Mouse (Mus musculus) kidney, postnatal 0 days (tissue): ENCODE measurements around the gene Tor4a. TPM values are rescaled to one million over a fixed set of nuclear protein-coding genes. Genes with fewer than 3 reads are reported as not detected.

Experiments used
- ATAC-seq: fragments of 200-750 bp; cut with Nextera tagmentation; replicated peaks from 2 replicates; pipeline ENCODE4 v1.8.0; 2017; ENCODE audit warnings: low read depth, moderate number of reproducible peaks, moderate TSS enrichment, moderate library complexity; ENCODE audit not compliant: low FRiP score
- DNase-seq: peaks from one replicate; pipeline ENCODE4 v3.0.0-alpha.2; 2016; ENCODE audit warnings: low spot score
- H3K27ac ChIP-seq: fragments of 300-500 bp; sonication (generic); 2 replicates; pipeline ENCODE4 v1.5.1; 2014; ENCODE audit warnings: mild to moderate bottlenecking
- H3K27me3 ChIP-seq: fragments of 300-500 bp; sonication (generic); 2 replicates; pipeline ENCODE4 v1.6.1; 2014; ENCODE audit warnings: low read length, mixed read lengths; ENCODE audit not compliant: insufficient read depth
- H3K36me3 ChIP-seq: fragments of 300-500 bp; sonication (generic); 2 replicates; pipeline ENCODE4 v1.6.1; 2014; ENCODE audit warnings: low read length, mixed read lengths; ENCODE audit not compliant: insufficient read depth
- H3K4me1 ChIP-seq: fragments of 300-500 bp; sonication (generic); replicated peaks from 2 replicates; pipeline ENCODE4 v1.6.1; 2014; ENCODE audit warnings: antibody characterized with exemption, low read length, mixed read lengths; ENCODE audit not compliant: insufficient read depth
- H3K4me2 ChIP-seq: fragments of 300-500 bp; sonication (generic); 2 replicates; pipeline ENCODE4 v1.6.1; 2014; ENCODE audit warnings: mild to moderate bottlenecking, low read length, moderate library complexity, mixed read lengths
- H3K4me3 ChIP-seq: fragments of 300-500 bp; sonication (generic); replicated peaks from 2 replicates; pipeline ENCODE4 v1.5.1; 2014; ENCODE audit warnings: low read depth, low read length
- H3K9ac ChIP-seq: fragments of 300-500 bp; sonication (generic); 2 replicates; pipeline ENCODE4 v1.6.1; 2014; ENCODE audit warnings: low read depth, low read length
- H3K9me3 ChIP-seq: fragments of 300-500 bp; sonication (generic); replicated peaks from 2 replicates; pipeline ENCODE4 v1.6.1; 2016; ENCODE audit warnings: low read length, inconsistent platforms, mixed read lengths
- CTCF ChIP-seq: IDR thresholded peaks from 2 replicates; pipeline ENCODE4 v1.5.1; 2016; ENCODE audit warnings: antibody characterized with exemption, low read depth, mild to moderate bottlenecking, moderate library complexity
- WGBS: fragments of 180-500 bp; shearing (Covaris S2); extraction: QIAGEN DNeasy Blood & Tissue Kit; methylation state at CpG from one replicate; pipeline ENCODE4 v1.1.7; 2014; 5-methylcytosine and 5-hydroxymethylcytosine counted together
- polyA plus RNA-seq: library from polyadenylated mRNA; unstranded; fragments of >200 nt; fragmentation: Nextera tagmentation; extraction: Ambion mirVana; gene quantifications from 2 replicates; pipeline ENCODE4 v1.2.1, GENCODE M21; 2015

The Tor4a gene
- polyA plus RNA-seq, 1 experiment from 2014 or later: 10.8 TPM

DNA sequence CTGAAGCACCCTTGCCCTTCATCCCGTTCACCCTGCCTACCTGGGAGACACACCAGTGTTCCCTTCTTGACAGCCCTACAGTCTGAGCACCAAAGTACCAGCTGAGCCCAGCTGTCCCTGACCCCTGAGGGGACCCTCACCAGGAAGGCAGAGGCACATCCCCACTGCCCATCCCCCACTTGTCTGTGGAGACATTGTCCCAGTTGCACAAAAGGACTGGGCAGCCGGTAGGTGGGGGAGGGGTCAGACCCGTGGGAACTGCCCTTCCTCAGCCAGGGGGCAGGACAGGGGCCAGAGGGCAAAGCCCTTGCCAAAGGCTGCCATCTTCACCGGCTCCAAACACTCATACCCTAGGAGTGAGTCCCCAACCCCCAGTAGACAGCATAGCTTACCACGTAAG is 26.9 kb downstream of the Tor4a start:
- Histone ChIP-seq H3K27me3 (no peaks in the 10 kb centered on the region), H3K9ac (no peak overlapping the region), H3K4me1 (peaks cover 19% of the 10 kb centered on the region), H3K9me3 (no peaks in the 10 kb centered on the region), H3K4me3 (no peak overlapping the region), H3K4me2 (no peak overlapping the region), H3K27ac (0 out of 2 replicates have a peak overlapping the region, but pooled peaks have one; percentile 6), H3K36me3 (no peaks in the 10 kb centered on the region)
- ATAC-seq (no peak), DNase-seq (no peak)
- no peak for TF ChIP-seq CTCF
- 29% methylated on average over 5 of the region's 5 CpGs for WGBS

DNA sequence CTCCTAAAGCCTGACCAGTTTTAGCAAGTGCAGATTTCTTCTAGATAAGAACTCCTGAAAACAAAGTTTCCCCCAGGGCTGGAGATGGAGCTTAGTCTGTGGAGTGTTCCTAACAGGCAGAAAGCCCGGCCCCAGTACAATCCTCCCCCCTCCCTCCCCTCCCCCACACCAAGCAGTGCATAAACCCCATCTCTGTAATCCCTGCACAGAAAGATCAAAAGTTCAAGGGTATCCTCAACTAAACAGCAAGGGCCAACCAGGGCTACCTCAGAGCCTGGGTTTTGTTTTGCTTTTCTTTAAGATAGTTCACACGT is 28.1 kb downstream of the Tor4a start:
- H3K9ac ChIP-seq: peak overlapping the region; percentile 62; the same call in 1 of the 2 replicates
- ATAC-seq (peak; percentile 11; the same call in 1 of the 2 replicates), DNase-seq (no peak)
- H3K36me3 ChIP-seq: no peaks in the 10 kb centered on the region
- H3K4me2 ChIP-seq: peak overlapping the region; percentile 95
- H3K9me3 ChIP-seq: no peaks in the 10 kb centered on the region
- H3K4me1 ChIP-seq: peaks cover 25% of the 10 kb centered on the region
- no peak for TF ChIP-seq CTCF
- H3K27ac ChIP-seq: peak overlapping the region; percentile 83
- H3K27me3 ChIP-seq: no peaks in the 10 kb centered on the region
- H3K4me3 ChIP-seq: peak overlapping the region; percentile 47
- WGBS: 23% methylated on average over 2 of the region's 2 CpGs

DNA sequence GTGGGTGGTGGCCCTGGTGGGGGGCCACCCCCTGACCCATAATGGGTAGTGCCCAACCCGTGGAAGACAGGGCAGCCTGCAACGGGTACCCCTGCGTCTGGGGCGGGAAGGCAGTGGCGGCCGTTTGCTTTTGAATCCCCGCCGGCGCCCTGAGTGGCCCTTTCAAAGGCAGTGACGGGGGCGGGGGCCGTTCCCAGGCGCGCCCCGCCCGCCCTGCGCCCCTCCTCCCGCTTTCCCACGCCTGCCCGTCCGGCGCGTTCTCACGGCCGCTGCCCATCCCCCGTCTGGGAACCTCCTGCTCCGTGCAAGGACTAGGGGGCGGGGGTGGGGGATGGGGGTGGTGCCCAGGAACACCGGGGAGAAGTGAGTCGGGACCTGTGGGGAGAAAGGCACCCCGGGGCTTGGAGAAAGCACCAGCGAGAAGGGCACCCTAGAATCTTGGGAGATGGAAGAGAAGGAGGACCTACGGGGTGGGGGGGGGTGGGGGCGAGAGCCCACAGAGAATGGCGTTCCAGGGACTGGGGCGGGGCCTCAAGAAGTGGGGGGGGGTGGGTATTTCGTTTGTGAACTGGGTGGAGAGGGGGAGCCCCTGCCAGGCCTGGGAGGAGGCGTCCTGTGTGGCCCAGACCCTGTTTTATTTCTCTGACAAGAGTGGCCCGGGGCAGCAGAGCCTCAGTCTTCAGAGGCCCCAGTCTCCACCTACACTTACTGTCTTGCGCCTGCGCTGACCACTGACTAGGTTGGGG is 28.6 kb downstream of the Tor4a start:
- no peaks in the 10 kb centered on the region for H3K27me3 ChIP-seq
- TF ChIP-seq CTCF: no peak
- peak overlapping the region; percentile 83 for H3K27ac ChIP-seq
- peaks cover 31% of the 10 kb centered on the region for H3K4me1 ChIP-seq
- peak; percentile 52 for ATAC-seq
- DNase-seq: peak; percentile 78
- H3K4me2 ChIP-seq: peak overlapping the region; percentile 95
- peak overlapping the region; percentile 47 for H3K4me3 ChIP-seq
- no peaks in the 10 kb centered on the region for H3K9me3 ChIP-seq
- peak overlapping the region; percentile 62 for H3K9ac ChIP-seq
- WGBS: under 1% methylated on average over 39 of the region's 41 CpGs
- H3K36me3 ChIP-seq: no peaks in the 10 kb centered on the region

DNA sequence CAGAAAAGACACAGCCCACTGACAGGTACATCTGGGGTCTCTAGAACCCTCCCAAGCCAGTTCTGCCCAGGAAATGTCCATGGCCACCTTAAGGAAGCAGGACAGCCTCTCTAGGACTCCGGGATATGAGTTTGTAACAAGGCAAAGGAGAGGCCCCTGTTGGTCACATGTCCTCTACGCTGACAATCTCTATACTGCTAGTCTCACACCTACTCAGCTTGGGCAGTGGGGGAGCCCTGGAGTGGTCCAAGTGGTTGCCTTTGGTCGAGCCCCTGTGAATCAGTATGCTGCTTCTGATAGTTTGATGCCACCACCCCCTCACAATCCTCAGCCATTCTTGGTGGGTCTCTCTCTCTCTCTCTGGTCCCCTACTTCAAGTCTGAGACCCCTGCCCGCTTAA is 29.2 kb downstream of the Tor4a start:
- H3K9me3 ChIP-seq: no peaks in the 10 kb centered on the region
- peak overlapping the region; percentile 47; the same call in 1 of the 2 replicates for H3K4me3 ChIP-seq
- no peaks in the 10 kb centered on the region for H3K27me3 ChIP-seq
- no peak for TF ChIP-seq CTCF
- H3K9ac ChIP-seq: peak overlapping the region; percentile 62; the same call in 1 of the 2 replicates
- no peaks in the 10 kb centered on the region for H3K36me3 ChIP-seq
- peaks cover 33% of the 10 kb centered on the region for H3K4me1 ChIP-seq
- peak overlapping the region; percentile 83 for H3K27ac ChIP-seq
- 13% methylated on average over 4 of the region's 4 CpGs for WGBS
- ATAC-seq (no peak), DNase-seq (no peak)
- H3K4me2 ChIP-seq: peak overlapping the region; percentile 95

DNA sequence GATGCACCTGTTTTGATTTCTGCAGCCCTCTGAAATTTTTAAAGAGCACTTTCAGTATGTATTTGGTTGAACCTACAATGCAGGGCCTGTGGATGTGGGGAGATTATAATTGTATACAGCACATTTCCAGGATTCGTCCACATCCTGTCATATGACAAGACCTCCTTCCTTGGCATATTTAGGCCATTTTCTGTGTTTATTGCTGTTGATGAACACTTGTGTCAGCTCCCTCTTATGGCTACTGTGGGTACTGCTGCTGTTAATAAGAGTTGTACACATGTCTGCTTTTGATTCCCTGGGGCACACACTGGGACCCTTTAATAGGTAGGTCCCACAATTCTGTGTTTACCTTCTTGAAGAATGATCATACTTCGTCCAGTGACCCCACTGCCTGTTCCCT is 39.0 kb downstream of the Tor4a start:
- DNase-seq (peak; percentile 61), ATAC-seq (no peak)
- 54% methylated on average over 2 of the region's 2 CpGs for WGBS
- no peaks in the 10 kb centered on the region for H3K36me3 ChIP-seq
- no peak overlapping the region for H3K27ac ChIP-seq
- no peak overlapping the region for H3K4me3 ChIP-seq
- H3K4me1 ChIP-seq: no peaks in the 10 kb centered on the region
- no peaks in the 10 kb centered on the region for H3K9me3 ChIP-seq
- no peak overlapping the region for H3K4me2 ChIP-seq
- peak; percentile 69 for TF ChIP-seq CTCF
- no peak overlapping the region for H3K9ac ChIP-seq
- no peaks in the 10 kb centered on the region for H3K27me3 ChIP-seq

DNA sequence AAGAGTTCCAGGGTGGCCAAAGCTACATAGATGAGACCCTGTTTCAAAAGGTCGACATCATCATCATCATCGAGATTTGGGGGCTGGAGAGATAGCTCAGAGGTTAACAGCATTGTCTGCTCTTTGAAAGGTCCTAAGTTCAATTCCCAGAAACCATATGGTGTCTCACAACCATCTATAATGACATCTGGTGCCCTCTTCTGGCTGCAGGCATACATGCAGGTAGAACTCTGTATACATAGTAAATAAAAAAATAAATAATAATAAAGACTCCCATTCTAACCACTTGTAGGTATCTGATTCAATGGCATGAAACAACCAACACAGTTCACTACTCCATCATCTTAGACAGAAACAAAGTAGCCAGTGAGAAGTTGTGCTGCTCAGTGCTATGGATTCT is 39.7 kb downstream of the Tor4a start:
- H3K9me3 ChIP-seq: no peaks in the 10 kb centered on the region
- H3K27me3 ChIP-seq: no peaks in the 10 kb centered on the region
- no peak for ATAC-seq
- H3K4me1 ChIP-seq: no peaks in the 10 kb centered on the region
- no peak overlapping the region for H3K27ac ChIP-seq
- H3K36me3 ChIP-seq: no peaks in the 10 kb centered on the region
- DNase-seq: no peak
- no peak overlapping the region for H3K9ac ChIP-seq
- no peak overlapping the region for H3K4me2 ChIP-seq
- WGBS: 33% methylated on average over 2 of the region's 2 CpGs
- no peak overlapping the region for H3K4me3 ChIP-seq
- TF ChIP-seq CTCF: peak; percentile 60
